Mouse (Mus musculus): Measurements from ENCODE around the gene Immp2l. TPM values are rescaled to one million over a fixed set of nuclear protein-coding genes. Genes with fewer than 3 reads are reported as not detected.

Immp2l gene
- polyA plus RNA-seq, 1 experiment from 2014 or later = 8.1 TPM

GRCm38 (mm10) chr12:41417099-41417498 is 393.2 kb downstream of the Immp2l start:
- Histone ChIP-seq H3K4me2 (ENCODE audit: low read depth, severe bottlenecking) (no peak overlapping the region), H3K9ac (ENCODE audit: low read length) (no peak overlapping the region), H3K4me1 (ENCODE audit: control insufficient read depth, insufficient read depth, low read length) (no peaks in the 10 kb centered on the region), H3K4me3 (ENCODE audit: low read depth, low read length) (no peak overlapping the region), H3K27me3 (ENCODE audit: control insufficient read depth, insufficient read depth, low read length) (no peaks in the 10 kb centered on the region), H3K27ac (replicated peaks; ENCODE audit: low read depth, low read length) (no peak overlapping the region), H3K9me3 (ENCODE audit: control insufficient read depth, low read length) (no peaks in the 10 kb centered on the region), H3K36me3 (ENCODE audit: control insufficient read depth, insufficient read depth, low read length) (no peaks in the 10 kb centered on the region)
- DNase-seq (ENCODE audit: low spot score) = no peak
- no peak for ATAC-seq (ENCODE audit: insufficient number of reproducible peaks, low FRiP score, low TSS enrichment, low read depth)
- 54% methylated on average over 3 of the region's 3 CpGs for WGBS

DNA sequence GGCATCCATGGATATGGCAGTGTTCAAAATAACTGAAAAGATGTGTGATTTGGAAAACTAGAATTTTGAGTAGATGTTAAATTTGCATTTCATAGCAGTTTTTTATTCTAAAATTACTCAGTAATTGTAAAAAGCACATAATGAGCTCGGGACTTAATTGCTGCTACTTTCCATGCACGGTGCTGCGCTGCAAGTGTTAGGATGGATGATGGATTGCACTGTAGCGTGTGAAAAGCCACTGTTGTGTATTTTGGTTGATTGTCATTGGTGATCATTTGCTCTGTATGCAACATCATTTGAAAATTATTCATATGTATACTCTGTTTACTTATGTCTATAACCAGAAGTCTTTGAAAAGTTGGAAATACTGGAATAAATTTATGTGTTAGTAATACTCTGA is 394.1 kb downstream of the Immp2l start:
- Histone ChIP-seq H3K27me3 (ENCODE audit: control insufficient read depth, insufficient read depth, low read length) (no peaks in the 10 kb centered on the region), H3K9ac (ENCODE audit: low read length) (no peak overlapping the region), H3K9me3 (ENCODE audit: control insufficient read depth, low read length) (no peaks in the 10 kb centered on the region), H3K4me2 (ENCODE audit: low read depth, severe bottlenecking) (no peak overlapping the region), H3K27ac (replicated peaks; ENCODE audit: low read depth, low read length) (no peak overlapping the region), H3K4me3 (ENCODE audit: low read depth, low read length) (no peak overlapping the region), H3K36me3 (ENCODE audit: control insufficient read depth, insufficient read depth, low read length) (no peaks in the 10 kb centered on the region), H3K4me1 (ENCODE audit: control insufficient read depth, insufficient read depth, low read length) (no peaks in the 10 kb centered on the region)
- DNase-seq (ENCODE audit: low spot score) = no peak
- whole genome bisulfite sequencing = 92% methylated on average over 4 of the region's 4 CpGs
- no peak for ATAC-seq (ENCODE audit: insufficient number of reproducible peaks, low FRiP score, low TSS enrichment, low read depth)

DNA sequence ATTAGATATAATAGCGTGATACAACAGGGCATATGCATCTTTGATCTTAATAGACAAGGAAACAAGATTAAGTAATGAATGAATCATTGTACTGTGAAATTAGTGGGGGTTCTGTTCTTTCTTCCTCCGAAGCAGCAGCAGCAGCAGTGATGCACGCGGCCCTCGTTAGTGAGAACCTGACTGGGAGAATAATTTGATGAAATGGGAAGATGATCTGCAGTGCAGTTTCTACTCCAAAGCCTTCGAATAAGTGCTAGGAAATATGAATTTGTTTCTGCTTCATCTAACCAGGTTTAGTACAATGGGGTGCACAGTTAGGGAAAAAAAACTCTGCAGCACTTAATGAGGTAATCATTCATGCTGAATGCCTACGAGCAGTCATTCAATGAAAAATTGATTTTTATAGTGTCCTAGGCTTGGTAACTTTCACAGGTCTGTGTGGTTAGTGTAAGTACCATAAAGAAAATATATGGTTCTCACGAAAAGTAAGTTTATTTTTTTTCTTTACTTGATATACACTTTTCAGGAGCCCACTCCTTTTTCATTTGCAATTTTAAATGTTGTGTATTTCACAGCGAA is 401.3 kb downstream of the Immp2l start:
- H3K4me2 ChIP-seq (ENCODE audit: low read depth, severe bottlenecking) = no peak overlapping the region
- 66% methylated on average over 9 of the region's 9 CpGs for WGBS

GRCm38 (mm10) chr12:41427464-41427863 is 403.6 kb downstream of the Immp2l start:
- Histone ChIP-seq H3K9ac (ENCODE audit: low read length) (no peak overlapping the region), H3K27me3 (ENCODE audit: control insufficient read depth, insufficient read depth, low read length) (no peaks in the 10 kb centered on the region), H3K36me3 (ENCODE audit: control insufficient read depth, insufficient read depth, low read length) (no peaks in the 10 kb centered on the region), H3K4me1 (ENCODE audit: control insufficient read depth, insufficient read depth, low read length) (no peaks in the 10 kb centered on the region), H3K4me2 (ENCODE audit: low read depth, severe bottlenecking) (no peak overlapping the region), H3K4me3 (ENCODE audit: low read depth, low read length) (no peak overlapping the region), H3K27ac (replicated peaks; ENCODE audit: low read depth, low read length) (no peak overlapping the region), H3K9me3 (ENCODE audit: control insufficient read depth, low read length) (no peaks in the 10 kb centered on the region)
- ATAC-seq (ENCODE audit: insufficient number of reproducible peaks, low FRiP score, low TSS enrichment, low read depth) = no peak
- WGBS = 47% methylated on average over 5 of the region's 5 CpGs
- DNase-seq (ENCODE audit: low spot score) = no peak

More for the DNA sequence above, 401.3 kb downstream of the Immp2l start:
- DNase-seq (ENCODE audit: low spot score) (no peak), ATAC-seq (ENCODE audit: insufficient number of reproducible peaks, low FRiP score, low TSS enrichment, low read depth) (no peak)
- no peaks in the 10 kb centered on the region for H3K4me1 ChIP-seq (ENCODE audit: control insufficient read depth, insufficient read depth, low read length)
- H3K27me3 ChIP-seq (ENCODE audit: control insufficient read depth, insufficient read depth, low read length) = no peaks in the 10 kb centered on the region
- no peak overlapping the region for H3K27ac ChIP-seq (replicated peaks; ENCODE audit: low read depth, low read length)
- H3K9ac ChIP-seq (ENCODE audit: low read length) = no peak overlapping the region
- no peaks in the 10 kb centered on the region for H3K9me3 ChIP-seq (ENCODE audit: control insufficient read depth, low read length)
- no peaks in the 10 kb centered on the region for H3K36me3 ChIP-seq (ENCODE audit: control insufficient read depth, insufficient read depth, low read length)
- no peak overlapping the region for H3K4me3 ChIP-seq (ENCODE audit: low read depth, low read length)

DNA sequence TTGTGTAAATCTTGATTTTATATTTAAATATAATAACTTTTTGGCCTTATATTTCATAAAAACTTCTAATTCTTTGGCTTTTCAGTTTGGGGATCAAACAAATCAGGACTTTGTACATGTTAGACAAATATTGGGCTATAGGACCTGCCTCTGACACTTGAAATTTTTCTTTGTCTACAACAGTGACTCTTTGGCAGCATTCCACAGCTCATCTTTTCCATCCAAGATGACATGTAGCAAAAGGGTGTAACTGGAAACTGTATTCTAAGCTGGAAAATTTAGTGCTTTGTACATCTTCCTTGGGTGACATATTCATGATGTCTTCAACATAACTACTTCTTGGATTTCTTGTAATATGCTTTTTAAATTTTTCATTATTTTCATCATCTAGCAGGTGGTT is 404.9 kb downstream of the Immp2l start:
- ATAC-seq (ENCODE audit: insufficient number of reproducible peaks, low FRiP score, low TSS enrichment, low read depth) = no peak
- Histone ChIP-seq H3K9ac (ENCODE audit: low read length) (no peak overlapping the region), H3K27ac (replicated peaks; ENCODE audit: low read depth, low read length) (no peak overlapping the region), H3K4me2 (ENCODE audit: low read depth, severe bottlenecking) (no peak overlapping the region), H3K4me3 (ENCODE audit: low read depth, low read length) (no peak overlapping the region), H3K9me3 (ENCODE audit: control insufficient read depth, low read length) (no peaks in the 10 kb centered on the region), H3K4me1 (ENCODE audit: control insufficient read depth, insufficient read depth, low read length) (no peaks in the 10 kb centered on the region), H3K27me3 (ENCODE audit: control insufficient read depth, insufficient read depth, low read length) (no peaks in the 10 kb centered on the region), H3K36me3 (ENCODE audit: control insufficient read depth, insufficient read depth, low read length) (no peaks in the 10 kb centered on the region)
- no peak for DNase-seq (ENCODE audit: low spot score)

GRCm38 (mm10) chr12:41436206-41436985 is 412.5 kb downstream of the Immp2l start:
- H3K4me1 ChIP-seq (ENCODE audit: control insufficient read depth, insufficient read depth, low read length) = no peaks in the 10 kb centered on the region; the same call in 1 of the 2 replicates
- H3K4me2 ChIP-seq (ENCODE audit: low read depth, severe bottlenecking) = no peak overlapping the region
- H3K9me3 ChIP-seq (ENCODE audit: control insufficient read depth, low read length) = no peaks in the 10 kb centered on the region
- no peaks in the 10 kb centered on the region for H3K36me3 ChIP-seq (ENCODE audit: control insufficient read depth, insufficient read depth, low read length)
- no peak overlapping the region for H3K4me3 ChIP-seq (ENCODE audit: low read depth, low read length)
- H3K27ac ChIP-seq (replicated peaks; ENCODE audit: low read depth, low read length) = no peak overlapping the region
- ATAC-seq (ENCODE audit: insufficient number of reproducible peaks, low FRiP score, low TSS enrichment, low read depth) (no peak), DNase-seq (ENCODE audit: low spot score) (no peak)
- no peaks in the 10 kb centered on the region for H3K27me3 ChIP-seq (ENCODE audit: control insufficient read depth, insufficient read depth, low read length)
- 84% methylated on average over 5 of the region's 5 CpGs for WGBS
- H3K9ac ChIP-seq (ENCODE audit: low read length) = no peak overlapping the region

DNA sequence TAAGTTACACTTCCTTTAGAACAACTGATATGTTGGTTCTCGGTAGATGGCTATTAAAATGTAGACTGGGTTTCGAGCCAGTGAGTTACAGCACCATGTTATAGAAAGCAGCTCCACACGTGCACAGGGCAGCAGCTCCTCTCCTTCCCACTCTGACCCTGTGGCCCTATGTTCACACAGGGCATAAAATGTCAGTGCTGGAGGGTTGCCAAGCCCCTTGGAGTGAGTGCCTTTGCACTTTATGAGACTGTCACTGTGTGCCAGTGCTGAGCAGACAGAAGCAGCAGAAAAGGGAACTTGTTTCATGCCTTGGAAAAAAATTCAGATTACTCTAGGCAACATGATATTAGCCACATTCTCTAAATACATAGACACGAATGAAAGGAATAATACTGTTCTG is 414.6 kb downstream of the Immp2l start:
- no peak overlapping the region for H3K9ac ChIP-seq (ENCODE audit: low read length)
- 34% methylated on average over 4 of the region's 4 CpGs for WGBS
- H3K36me3 ChIP-seq (ENCODE audit: control insufficient read depth, insufficient read depth, low read length) = no peaks in the 10 kb centered on the region
- DNase-seq (ENCODE audit: low spot score) (peak; percentile 55), ATAC-seq (ENCODE audit: insufficient number of reproducible peaks, low FRiP score, low TSS enrichment, low read depth) (no peak)
- no peaks in the 10 kb centered on the region; the same call in 1 of the 2 replicates for H3K4me1 ChIP-seq (ENCODE audit: control insufficient read depth, insufficient read depth, low read length)
- H3K4me2 ChIP-seq (ENCODE audit: low read depth, severe bottlenecking) = no peak overlapping the region
- H3K9me3 ChIP-seq (ENCODE audit: control insufficient read depth, low read length) = no peaks in the 10 kb centered on the region
- no peak overlapping the region for H3K27ac ChIP-seq (replicated peaks; ENCODE audit: low read depth, low read length)
- H3K27me3 ChIP-seq (ENCODE audit: control insufficient read depth, insufficient read depth, low read length) = no peaks in the 10 kb centered on the region
- no peak overlapping the region for H3K4me3 ChIP-seq (ENCODE audit: low read depth, low read length)

DNA sequence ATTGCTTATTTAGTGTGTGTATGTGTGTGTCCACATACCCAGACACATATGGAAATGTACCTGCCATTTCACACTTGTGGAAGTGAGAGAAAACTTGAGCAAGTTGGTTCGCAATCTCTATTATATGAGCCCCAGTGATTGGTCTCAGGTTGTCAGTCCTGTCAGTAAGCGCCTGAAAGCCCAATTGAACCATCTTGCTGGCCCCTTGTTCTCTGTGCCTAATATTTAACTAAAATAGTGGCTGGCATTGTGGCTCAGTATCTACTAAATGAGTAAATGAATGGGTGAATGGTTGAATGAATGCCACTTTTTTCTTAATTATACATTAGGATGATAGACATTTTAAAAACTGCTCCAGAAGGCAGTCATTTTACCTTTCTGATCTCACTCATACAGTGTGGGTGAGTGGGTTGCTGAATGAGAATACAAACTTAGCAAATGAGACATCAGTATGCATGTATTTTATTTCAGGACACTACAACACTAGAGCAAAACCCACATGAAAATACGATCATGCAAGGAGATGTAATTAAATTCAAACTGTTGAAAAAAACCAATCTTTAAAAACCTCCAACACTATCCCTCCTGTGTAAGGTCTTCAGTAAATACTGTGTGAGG is 444.6 kb downstream of the Immp2l start:
- Histone ChIP-seq H3K4me1 (ENCODE audit: control insufficient read depth, insufficient read depth, low read length) (no peaks in the 10 kb centered on the region), H3K9me3 (ENCODE audit: control insufficient read depth, low read length) (no peaks in the 10 kb centered on the region), H3K36me3 (ENCODE audit: control insufficient read depth, insufficient read depth, low read length) (no peaks in the 10 kb centered on the region), H3K27ac (replicated peaks; ENCODE audit: low read depth, low read length) (no peak overlapping the region), H3K4me3 (ENCODE audit: low read depth, low read length) (no peak overlapping the region), H3K4me2 (ENCODE audit: low read depth, severe bottlenecking) (no peak overlapping the region), H3K27me3 (ENCODE audit: control insufficient read depth, insufficient read depth, low read length) (no peaks in the 10 kb centered on the region), H3K9ac (ENCODE audit: low read length) (no peak overlapping the region)
- ATAC-seq (ENCODE audit: insufficient number of reproducible peaks, low FRiP score, low TSS enrichment, low read depth) = no peak
- 91% methylated on average over 3 of the region's 3 CpGs for WGBS
- no peak for DNase-seq (ENCODE audit: low spot score)

Measured in limb, embryonic 11.5 days (tissue).